Mouse (Mus musculus): Measurements from ENCODE around the gene Trpc5. TPM values are rescaled to one million over a fixed set of nuclear protein-coding genes. Genes with fewer than 3 reads are reported as not detected.

Gene Trpc5
- polyA plus RNA-seq (2014; fragmentation: Nextera tagmentation; extraction: Ambion mirVana) = 1.9 and 2.2 TPM in 2 replicates

GRCm38 (mm10) chrX:144688142-144688206, at the start of gene Trpc5:
TSS of gene Trpc5 (minus strand) at chrX:144688180.
- DNase-seq (peak; percentile 25), ATAC-seq (ENCODE audit: low FRiP score, low TSS enrichment) (no peak)
- Histone ChIP-seq H3K4me1 (ENCODE audit: control insufficient read depth, insufficient read depth, low read length) (no peaks in the 10 kb centered on the region), H3K36me3 (ENCODE audit: control insufficient read depth, insufficient read depth, low read length) (no peaks in the 10 kb centered on the region), H3K27ac (replicated peaks; ENCODE audit: low read depth, low read length) (no peak within 1 kb of the TSS), H3K4me3 (replicated peaks; ENCODE audit: low read depth, low read length) (peak within 1 kb of the TSS; percentile 43), H3K4me2 (ENCODE audit: low read length) (peak within 1 kb of the TSS; percentile 65), H3K27me3 (ENCODE audit: control insufficient read depth, insufficient read depth, low read length) (no peaks in the 10 kb centered on the region), H3K9me3 (ENCODE audit: control insufficient read depth, low read length) (no peaks in the 10 kb centered on the region), H3K9ac (replicated peaks; ENCODE audit: low read length) (peak within 1 kb of the TSS; percentile 48)
- 36% methylated on average over 1 of the region's 1 CpGs for WGBS

GRCm38 (mm10) chrX:144716330-144716729, 28.4 kb upstream of the Trpc5 start:
- no peak for ATAC-seq (ENCODE audit: low FRiP score, low TSS enrichment)
- Histone ChIP-seq H3K9ac (replicated peaks; ENCODE audit: low read length) (no peak overlapping the region), H3K9me3 (ENCODE audit: control insufficient read depth, low read length) (no peaks in the 10 kb centered on the region), H3K4me1 (ENCODE audit: control insufficient read depth, insufficient read depth, low read length) (no peaks in the 10 kb centered on the region), H3K36me3 (ENCODE audit: control insufficient read depth, insufficient read depth, low read length) (no peaks in the 10 kb centered on the region), H3K27ac (replicated peaks; ENCODE audit: low read depth, low read length) (no peak overlapping the region), H3K27me3 (ENCODE audit: control insufficient read depth, insufficient read depth, low read length) (no peaks in the 10 kb centered on the region), H3K4me2 (ENCODE audit: low read length) (no peak overlapping the region), H3K4me3 (replicated peaks; ENCODE audit: low read depth, low read length) (no peak overlapping the region)
- 91% methylated on average over 1 of the region's 1 CpGs for WGBS
- DNase-seq = no peak

- Histone ChIP-seq H3K27me3 (ENCODE audit: control insufficient read depth, insufficient read depth, low read length) (no peaks in the 10 kb centered on the region), H3K4me3 (replicated peaks; ENCODE audit: low read depth, low read length) (peak overlapping the region; percentile 43), H3K36me3 (ENCODE audit: control insufficient read depth, insufficient read depth, low read length) (no peaks in the 10 kb centered on the region), H3K27ac (replicated peaks; ENCODE audit: low read depth, low read length) (no peak overlapping the region), H3K4me1 (ENCODE audit: control insufficient read depth, insufficient read depth, low read length) (no peaks in the 10 kb centered on the region), H3K9ac (replicated peaks; ENCODE audit: low read length) (no peak overlapping the region), H3K9me3 (ENCODE audit: control insufficient read depth, low read length) (no peaks in the 10 kb centered on the region), H3K4me2 (ENCODE audit: low read length) (peak overlapping the region; percentile 65)
- no peak for ATAC-seq (ENCODE audit: low FRiP score, low TSS enrichment)
- 22% methylated on average over 7 of the region's 7 CpGs for WGBS
- peak; percentile 38 for DNase-seq
Measured at GRCm38 (mm10) chrX:144689859-144690181, 1.8 kb upstream of the Trpc5 start.

- H3K27me3 ChIP-seq (ENCODE audit: control insufficient read depth, insufficient read depth, low read length) = no peaks in the 10 kb centered on the region
- WGBS = 19% methylated on average over 21 of the region's 21 CpGs
- DNase-seq = peak; percentile 14
Measured at GRCm38 (mm10) chrX:144689119-144689858, 1.3 kb upstream of the Trpc5 start.

GRCm38 (mm10) chrX:144688207-144689118, 483 bp upstream of the Trpc5 start, which contains the start of gene Rtl4:
TSS of gene Rtl4 (plus strand) at chrX:144688907.
- DNase-seq = peak; percentile 41
- Histone ChIP-seq H3K4me1 (ENCODE audit: control insufficient read depth, insufficient read depth, low read length) (no peaks in the 10 kb centered on the region), H3K36me3 (ENCODE audit: control insufficient read depth, insufficient read depth, low read length) (no peaks in the 10 kb centered on the region), H3K27ac (replicated peaks; ENCODE audit: low read depth, low read length) (no peak within 1 kb of the TSS), H3K4me3 (replicated peaks; ENCODE audit: low read depth, low read length) (peak within 1 kb of the TSS; percentile 43), H3K9ac (replicated peaks; ENCODE audit: low read length) (peak within 1 kb of the TSS; percentile 48), H3K9me3 (ENCODE audit: control insufficient read depth, low read length) (no peaks in the 10 kb centered on the region), H3K27me3 (ENCODE audit: control insufficient read depth, insufficient read depth, low read length) (no peaks in the 10 kb centered on the region), H3K4me2 (ENCODE audit: low read length) (peak within 1 kb of the TSS; percentile 65)
- peak; percentile 70 for ATAC-seq (ENCODE audit: low FRiP score, low TSS enrichment)
- WGBS = 30% methylated on average over 16 of the region's 31 CpGs

More at GRCm38 (mm10) chrX:144689119-144689858, 1.3 kb upstream of the Trpc5 start:
- H3K36me3 ChIP-seq (ENCODE audit: control insufficient read depth, insufficient read depth, low read length) = no peaks in the 10 kb centered on the region
- peak overlapping the region; percentile 48 for H3K9ac ChIP-seq (replicated peaks; ENCODE audit: low read length)
- no peaks in the 10 kb centered on the region for H3K9me3 ChIP-seq (ENCODE audit: control insufficient read depth, low read length)
- no peak overlapping the region for H3K27ac ChIP-seq (replicated peaks; ENCODE audit: low read depth, low read length)
- ATAC-seq (ENCODE audit: low FRiP score, low TSS enrichment) = peak; percentile 80
- peak overlapping the region; percentile 65 for H3K4me2 ChIP-seq (ENCODE audit: low read length)
- no peaks in the 10 kb centered on the region for H3K4me1 ChIP-seq (ENCODE audit: control insufficient read depth, insufficient read depth, low read length)
- peak overlapping the region; percentile 43 for H3K4me3 ChIP-seq (replicated peaks; ENCODE audit: low read depth, low read length)

- ATAC-seq (ENCODE audit: low FRiP score, low TSS enrichment) (no peak), DNase-seq (peak; percentile 8)
- peak overlapping the region; percentile 65 for H3K4me2 ChIP-seq (ENCODE audit: low read length)
- 32% methylated on average over 20 of the region's 20 CpGs for WGBS
- H3K36me3 ChIP-seq (ENCODE audit: control insufficient read depth, insufficient read depth, low read length) = no peaks in the 10 kb centered on the region
- no peaks in the 10 kb centered on the region for H3K27me3 ChIP-seq (ENCODE audit: control insufficient read depth, insufficient read depth, low read length)
- no peaks in the 10 kb centered on the region for H3K4me1 ChIP-seq (ENCODE audit: control insufficient read depth, insufficient read depth, low read length)
- H3K27ac ChIP-seq (replicated peaks; ENCODE audit: low read depth, low read length) = no peak overlapping the region
- peak overlapping the region; percentile 48; the same call in 1 of the 2 replicates for H3K9ac ChIP-seq (replicated peaks; ENCODE audit: low read length)
- H3K9me3 ChIP-seq (ENCODE audit: control insufficient read depth, low read length) = no peaks in the 10 kb centered on the region
- H3K4me3 ChIP-seq (replicated peaks; ENCODE audit: low read depth, low read length) = peak overlapping the region; percentile 43
Measured at GRCm38 (mm10) chrX:144687742-144688141, 238 bp downstream of the Trpc5 start.

- ATAC-seq (ENCODE audit: low FRiP score, low TSS enrichment) (no peak), DNase-seq (no peak)
- WGBS = 78% methylated on average over 2 of the region's 2 CpGs
Measured at GRCm38 (mm10) chrX:144652196-144652595, 35.8 kb downstream of the Trpc5 start.

GRCm38 (mm10) chrX:144645394-144645793, 42.6 kb downstream of the Trpc5 start:
- ATAC-seq (ENCODE audit: low FRiP score, low TSS enrichment) (no peak), DNase-seq (no peak)
- Histone ChIP-seq H3K4me2 (ENCODE audit: low read length) (no peak overlapping the region), H3K27me3 (ENCODE audit: control insufficient read depth, insufficient read depth, low read length) (no peaks in the 10 kb centered on the region), H3K9ac (replicated peaks; ENCODE audit: low read length) (no peak overlapping the region), H3K9me3 (ENCODE audit: control insufficient read depth, low read length) (no peaks in the 10 kb centered on the region), H3K4me1 (ENCODE audit: control insufficient read depth, insufficient read depth, low read length) (no peaks in the 10 kb centered on the region), H3K36me3 (ENCODE audit: control insufficient read depth, insufficient read depth, low read length) (no peaks in the 10 kb centered on the region), H3K4me3 (replicated peaks; ENCODE audit: low read depth, low read length) (no peak overlapping the region), H3K27ac (replicated peaks; ENCODE audit: low read depth, low read length) (no peak overlapping the region)
- 29% methylated on average over 1 of the region's 1 CpGs for WGBS

More at GRCm38 (mm10) chrX:144652196-144652595, 35.8 kb downstream of the Trpc5 start:
- H3K9me3 ChIP-seq (ENCODE audit: control insufficient read depth, low read length) = no peaks in the 10 kb centered on the region
- H3K4me3 ChIP-seq (replicated peaks; ENCODE audit: low read depth, low read length) = no peak overlapping the region
- no peaks in the 10 kb centered on the region for H3K4me1 ChIP-seq (ENCODE audit: control insufficient read depth, insufficient read depth, low read length)
- no peak overlapping the region for H3K27ac ChIP-seq (replicated peaks; ENCODE audit: low read depth, low read length)
- H3K9ac ChIP-seq (replicated peaks; ENCODE audit: low read length) = no peak overlapping the region
- no peaks in the 10 kb centered on the region for H3K36me3 ChIP-seq (ENCODE audit: control insufficient read depth, insufficient read depth, low read length)
- no peaks in the 10 kb centered on the region for H3K27me3 ChIP-seq (ENCODE audit: control insufficient read depth, insufficient read depth, low read length)
- H3K4me2 ChIP-seq (ENCODE audit: low read length) = no peak overlapping the region

GRCm38 (mm10) chrX:144644756-144645155, 43.2 kb downstream of the Trpc5 start:
- no peak overlapping the region for H3K4me3 ChIP-seq (replicated peaks; ENCODE audit: low read depth, low read length)
- no peaks in the 10 kb centered on the region for H3K36me3 ChIP-seq (ENCODE audit: control insufficient read depth, insufficient read depth, low read length)
- DNase-seq (no peak), ATAC-seq (ENCODE audit: low FRiP score, low TSS enrichment) (no peak)
- WGBS = 68% methylated on average over 3 of the region's 3 CpGs
- no peak overlapping the region for H3K4me2 ChIP-seq (ENCODE audit: low read length)
- no peaks in the 10 kb centered on the region for H3K4me1 ChIP-seq (ENCODE audit: control insufficient read depth, insufficient read depth, low read length)
- H3K9me3 ChIP-seq (ENCODE audit: control insufficient read depth, low read length) = no peaks in the 10 kb centered on the region
- H3K27ac ChIP-seq (replicated peaks; ENCODE audit: low read depth, low read length) = no peak overlapping the region
- no peaks in the 10 kb centered on the region for H3K27me3 ChIP-seq (ENCODE audit: control insufficient read depth, insufficient read depth, low read length)
- no peak overlapping the region for H3K9ac ChIP-seq (replicated peaks; ENCODE audit: low read length)
